Mouse (Mus musculus): ENCODE data around the gene Olfr743.

GRCm38 (mm10) chr14:50472438-50472837 lies 49.2 kb upstream of the Olfr743 start, which contains the start of gene Olfr741:
- no peak for TF ChIP-seq POLR2A (IDR thresholded peaks at IDR 0.05; ENCODE audit: borderline replicate concordance, insufficient read depth, low read length)
- TF ChIP-seq CTCF (IDR thresholded peaks at IDR 0.05; ENCODE audit: borderline replicate concordance, insufficient read depth, low read depth, low read length): no peak
